ENCODE assay signal across 9 mouse cellular contexts in genomic region chr2:85224221-85225179, GRCm38 (mm10). TPM values are rescaled to one million over a fixed set of nuclear protein-coding genes. Genes with fewer than 3 reads are reported as not detected.
DNase-seq lines count a peak whose midpoint lies in the region; ATAC-seq lines count a peak whose summit lies in the region.
"Had no signal": no experiment of that assay in that cellular context is flagged by ENCODE, and none has a peak within 500 bp of the region (broad histone marks: within the 10 kb centered on the region; RNA-seq: fewer than 3 reads in every experiment).

No protein-coding gene starts in this region.

- no peaks in the 10 kb centered on the region for H3K9me3 ChIP-seq in hindbrain, embryonic 15.5 days
- H3K9me3 ChIP-seq in hindbrain, embryonic 12.5 days (replicated peaks): no peaks in the 10 kb centered on the region
- H3K9me3 ChIP-seq in embryonic facial prominence, embryonic 11.5 days (replicated peaks; ENCODE audit: control insufficient read depth, low read length): no peaks in the 10 kb centered on the region
- no peaks in the 10 kb centered on the region for H3K9me3 ChIP-seq in midbrain, embryonic 13.5 days

- no peak overlapping the region for H3K27ac ChIP-seq in hindbrain, embryonic 15.5 days (replicated peaks)
- no peak overlapping the region for H3K27ac ChIP-seq in hindbrain, embryonic 12.5 days
- no peak overlapping the region for H3K27ac ChIP-seq in embryonic facial prominence, embryonic 11.5 days (replicated peaks; ENCODE audit: low read depth, low read length)
- 0 out of 2 replicates have a peak overlapping the region, but pooled peaks have one; percentile 9 for H3K27ac ChIP-seq in midbrain, embryonic 13.5 days

- ATAC-seq in hindbrain, embryonic 15.5 days (ENCODE audit: low FRiP score, low read depth): peak; percentile 32; the same call in 1 of the 2 replicates
- ATAC-seq in hindbrain, embryonic 12.5 days (ENCODE audit: low FRiP score): no peak
- 0 out of 2 replicates have a peak, but pooled peaks have one; percentile 11 for ATAC-seq in embryonic facial prominence, embryonic 11.5 days (replicated peaks; ENCODE audit: insufficient number of reproducible peaks, low FRiP score, low TSS enrichment, low read depth)
- ATAC-seq in midbrain, embryonic 13.5 days: peak; percentile 38; the same call in 1 of the 2 replicates
- ATAC-seq: lung, postnatal 0 days had no signal

- H3K36me3 ChIP-seq in hindbrain, embryonic 15.5 days: no peaks in the 10 kb centered on the region
- no peaks in the 10 kb centered on the region for H3K36me3 ChIP-seq in hindbrain, embryonic 12.5 days
- H3K36me3 ChIP-seq in embryonic facial prominence, embryonic 11.5 days (replicated peaks; ENCODE audit: control insufficient read depth, insufficient read depth, low read depth, low read length): no peaks in the 10 kb centered on the region
- no peaks in the 10 kb centered on the region for H3K36me3 ChIP-seq in midbrain, embryonic 13.5 days

- H3K4me1 ChIP-seq in hindbrain, embryonic 15.5 days (replicated peaks): 0 out of 2 replicates have a peak, but pooled peaks cover 6% of the 10 kb centered on the region
- H3K4me1 ChIP-seq in hindbrain, embryonic 12.5 days: 0 out of 2 replicates have a peak, but pooled peaks cover 3% of the 10 kb centered on the region
- no peaks in the 10 kb centered on the region for H3K4me1 ChIP-seq in embryonic facial prominence, embryonic 11.5 days (ENCODE audit: control insufficient read depth, insufficient read depth, low read length)
- no peaks in the 10 kb centered on the region for H3K4me1 ChIP-seq in midbrain, embryonic 13.5 days (replicated peaks)

- intact Hi-C loops in gastrocnemius, postnatal 36 days (cut with DNase I): no loop called here

- DNase-seq in ES-CJ7 (ENCODE audit: low read depth, low spot score): peak; percentile 7
- peak; percentile 3 for DNase-seq in embryonic facial prominence, embryonic 11.5 days (ENCODE audit: low spot score)
- DNase-seq in gastrocnemius, postnatal 36 days: no peak
- no peak for DNase-seq in urinary bladder, postnatal 36 days (ENCODE audit: low spot score in 2 of 2)
- DNase-seq in kidney, postnatal 25 days: no peak

- WGBS in hindbrain, embryonic 15.5 days: 52% methylated on average over 17 of the region's 17 CpGs
- WGBS in hindbrain, embryonic 12.5 days: 52% methylated on average over 17 of the region's 17 CpGs
- 55% methylated on average over 17 of the region's 17 CpGs for WGBS in embryonic facial prominence, embryonic 11.5 days
- WGBS in midbrain, embryonic 13.5 days: 47% methylated on average over 17 of the region's 17 CpGs

- no peak overlapping the region for H3K9ac ChIP-seq in hindbrain, embryonic 15.5 days
- no peak overlapping the region for H3K9ac ChIP-seq in hindbrain, embryonic 12.5 days
- H3K9ac ChIP-seq in embryonic facial prominence, embryonic 11.5 days (replicated peaks; ENCODE audit: low read length): no peak overlapping the region
- H3K9ac ChIP-seq in midbrain, embryonic 13.5 days (replicated peaks): no peak overlapping the region

- no peak overlapping the region for H3K4me2 ChIP-seq in hindbrain, embryonic 15.5 days
- H3K4me2 ChIP-seq in hindbrain, embryonic 12.5 days (replicated peaks): no peak overlapping the region
- no peak overlapping the region for H3K4me2 ChIP-seq in embryonic facial prominence, embryonic 11.5 days (ENCODE audit: low read depth, low read length)
- H3K4me2 ChIP-seq in midbrain, embryonic 13.5 days (replicated peaks): no peak overlapping the region

- H3K4me3 ChIP-seq in hindbrain, embryonic 15.5 days: no peak overlapping the region
- no peak overlapping the region for H3K4me3 ChIP-seq in hindbrain, embryonic 12.5 days
- no peak overlapping the region for H3K4me3 ChIP-seq in embryonic facial prominence, embryonic 11.5 days (ENCODE audit: low read depth, low read length)
- H3K4me3 ChIP-seq in midbrain, embryonic 13.5 days (replicated peaks): no peak overlapping the region

- no peaks in the 10 kb centered on the region for H3K27me3 ChIP-seq in hindbrain, embryonic 15.5 days
- H3K27me3 ChIP-seq in hindbrain, embryonic 12.5 days: no peaks in the 10 kb centered on the region
- H3K27me3 ChIP-seq in embryonic facial prominence, embryonic 11.5 days (ENCODE audit: control insufficient read depth, insufficient read depth, low read length): no peaks in the 10 kb centered on the region
- H3K27me3 ChIP-seq in midbrain, embryonic 13.5 days: no peaks in the 10 kb centered on the region

RNA-seq across cellular contexts. Expression of gene Lrrc55, which starts 27.5 kb away (rescaled TPM):
- polyA plus RNA-seq in hindbrain, embryonic 15.5 days (2015; fragmentation: Nextera tagmentation; extraction: Ambion mirVana): 10.9 and 11.9 TPM in 2 replicates
- 3.1 TPM in 2 replicates for polyA plus RNA-seq in hindbrain, embryonic 12.5 days (2016; fragmentation: Nextera tagmentation; extraction: Ambion mirVana)
- 1.0 and 1.4 TPM in 2 replicates for polyA plus RNA-seq in embryonic facial prominence, embryonic 11.5 days (2014; fragmentation: Nextera tagmentation; extraction: Ambion mirVana)
- 7.0 and 7.6 TPM in 2 replicates for polyA plus RNA-seq in midbrain, embryonic 13.5 days (2015; fragmentation: Nextera tagmentation; extraction: Ambion mirVana)
- 1 to 10 TPM in 1 of 2 experiments, under 1 TPM in 1; 0.76 to 1.5 TPM for total RNA-seq in gastrocnemius, postnatal 36 days (2021)

Comparison
In these comparisons a context has a peak if more than half of its experiments do, and no peak if none do; other contexts are left out.
1. DNase-seq: peak in ES-CJ7 (single experiment) and embryonic facial prominence, embryonic 11.5 days (single experiment); none in gastrocnemius, postnatal 36 days (0 of 2), urinary bladder, postnatal 36 days (0 of 2) and kidney, postnatal 25 days (0 of 2).